Comparison of ENCODE assay signal across 12 mouse cellular contexts in the genomic region with DNA sequence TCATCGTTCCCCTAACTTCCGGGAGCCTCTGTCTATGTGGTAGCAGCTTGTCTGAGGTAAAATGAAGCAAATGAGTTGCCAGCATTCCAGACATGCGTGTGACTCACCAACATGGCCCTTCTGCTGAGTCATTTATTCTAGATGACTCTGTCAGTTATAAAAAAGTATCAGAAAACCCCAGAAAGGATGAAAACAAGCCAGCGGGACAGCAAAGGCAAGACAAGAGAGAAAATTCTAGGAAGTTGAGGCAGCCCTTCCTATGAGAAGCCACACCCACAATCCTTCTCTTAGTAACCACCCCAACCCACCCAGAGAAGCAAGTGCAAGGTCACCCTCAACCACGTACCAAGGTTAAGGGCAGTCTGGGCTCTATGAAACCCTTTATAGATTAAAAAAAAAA. TPM values are rescaled to one million over a fixed set of nuclear protein-coding genes. Genes with fewer than 3 reads are reported as not detected.
DNase-seq lines count a peak whose midpoint lies in the region; ATAC-seq and TF ChIP-seq lines count a peak whose summit lies in the region.
"Had no signal": no experiment of that assay in that cellular context is flagged by ENCODE, and none has a peak within 500 bp of the region (broad histone marks: within the 10 kb centered on the region; RNA-seq: fewer than 3 reads in every experiment).

No protein-coding gene starts in this region.

- H3K36me3 ChIP-seq in forebrain, postnatal 0 days (ENCODE audit: insufficient read depth), result no peaks in the 10 kb centered on the region
- H3K36me3 ChIP-seq in forebrain, embryonic 11.5 days (ENCODE audit: control insufficient read depth, insufficient read depth, low read length), result no peaks in the 10 kb centered on the region
- H3K36me3 ChIP-seq in intestine, postnatal 0 days (ENCODE audit: control insufficient read depth, insufficient read depth), result no peaks in the 10 kb centered on the region

- ATAC-seq in forebrain, postnatal 0 days, result no peak
- ATAC-seq in forebrain, embryonic 11.5 days (replicated peaks; ENCODE audit: low FRiP score), result no peak
- ATAC-seq in intestine, postnatal 0 days, result no peak

- DNase-seq in forebrain, postnatal 0 days, result no peak
- no peak for DNase-seq in forebrain, embryonic 11.5 days (ENCODE audit: low spot score)
- peak; percentile 7 to 9 for DNase-seq in right cerebral cortex, adult 2 months (ENCODE audit: low spot score in 2 of 2)
- DNase-seq in right cerebral cortex, postnatal 4 days, result no peak
- DNase-seq in c-Kit-negative CD71-positive TER-119-positive erythroid progenitor cells, embryonic 14.5 days (ENCODE audit: low read depth, low spot score), result peak; percentile 71
- no peak for DNase-seq in left cerebral cortex, postnatal 36 days (ENCODE audit: low spot score in 2 of 2)
- DNase-seq in gastrocnemius, postnatal 25 days, result no peak
- DNase-seq: gastrocnemius, postnatal 10 days; kidney, adult 18-20 months had no signal

- 0 out of 2 replicates have a peak, but pooled peaks cover 4% of the 10 kb centered on the region for H3K4me1 ChIP-seq in forebrain, postnatal 0 days (ENCODE audit: insufficient read depth)
- H3K4me1 ChIP-seq in forebrain, embryonic 11.5 days (replicated peaks; ENCODE audit: control insufficient read depth, insufficient read depth, low read length), result no peaks in the 10 kb centered on the region
- no peaks in the 10 kb centered on the region for H3K4me1 ChIP-seq in intestine, postnatal 0 days (replicated peaks; ENCODE audit: control insufficient read depth, insufficient read depth, low read length)

- H3K4me3 ChIP-seq in forebrain, postnatal 0 days (ENCODE audit: low read depth, low read length), result no peak overlapping the region
- no peak overlapping the region for H3K4me3 ChIP-seq in forebrain, embryonic 11.5 days (ENCODE audit: low read depth, low read length)
- no peak overlapping the region for H3K4me3 ChIP-seq in intestine, postnatal 0 days (ENCODE audit: low read depth, low read length)

- intact Hi-C loops in left cerebral cortex, postnatal 36 days (cut with DNase I), result no loop called here

- WGBS in forebrain, postnatal 0 days, result 77% methylated on average over 5 of the region's 5 CpGs
- WGBS in forebrain, embryonic 11.5 days, result 87% methylated on average over 5 of the region's 5 CpGs
- WGBS in intestine, postnatal 0 days, result 78% methylated on average over 5 of the region's 5 CpGs

- H3K27me3 ChIP-seq in forebrain, postnatal 0 days (ENCODE audit: insufficient read depth, low read length), result no peaks in the 10 kb centered on the region
- H3K27me3 ChIP-seq in forebrain, embryonic 11.5 days (ENCODE audit: control insufficient read depth, insufficient read depth, low read length), result no peaks in the 10 kb centered on the region
- H3K27me3 ChIP-seq in intestine, postnatal 0 days (replicated peaks; ENCODE audit: control insufficient read depth, insufficient read depth, low read length), result no peaks in the 10 kb centered on the region

- H3K4me2 ChIP-seq in forebrain, postnatal 0 days (ENCODE audit: low read depth), result no peak overlapping the region
- no peak overlapping the region for H3K4me2 ChIP-seq in forebrain, embryonic 11.5 days (ENCODE audit: low read depth, low read length, severe bottlenecking)
- no peak overlapping the region for H3K4me2 ChIP-seq in intestine, postnatal 0 days (replicated peaks; ENCODE audit: low read depth)

- no peak overlapping the region for H3K9ac ChIP-seq in forebrain, postnatal 0 days
- no peak overlapping the region for H3K9ac ChIP-seq in forebrain, embryonic 11.5 days (ENCODE audit: low read length)
- H3K9ac ChIP-seq in intestine, postnatal 0 days (ENCODE audit: low read depth, low read length), result no peak overlapping the region

- no peaks in the 10 kb centered on the region for H3K9me3 ChIP-seq in forebrain, postnatal 0 days (ENCODE audit: low read length)
- no peaks in the 10 kb centered on the region for H3K9me3 ChIP-seq in forebrain, embryonic 11.5 days (ENCODE audit: control insufficient read depth, low read length)
- H3K9me3 ChIP-seq in intestine, postnatal 0 days (ENCODE audit: control insufficient read depth), result no peaks in the 10 kb centered on the region

- H3K27ac ChIP-seq in forebrain, postnatal 0 days (ENCODE audit: low read depth, low read length), result 0 out of 2 replicates have a peak overlapping the region, but pooled peaks have one; percentile 16
- H3K27ac ChIP-seq in forebrain, embryonic 11.5 days (ENCODE audit: low read depth, low read length), result no peak overlapping the region
- no peak overlapping the region for H3K27ac ChIP-seq in intestine, postnatal 0 days (ENCODE audit: low read depth, low read length)

- TF ChIP-seq CTCF in forebrain, postnatal 0 days (IDR thresholded peaks at IDR 0.05; ENCODE audit: low read depth), result no peak
- no peak for TF ChIP-seq CTCF in intestine, postnatal 0 days (IDR thresholded peaks at IDR 0.05; ENCODE audit: low read depth)

RNA-seq across cellular contexts. Expression of a gene that starts 8.7 kb away (rescaled TPM):
- total RNA-seq in forebrain, postnatal 0 days (2014; rRNA removed), result 0.31 and 0.86 TPM in 2 replicates
- 0.29 and 0.53 TPM in 2 replicates for polyA plus RNA-seq in forebrain, postnatal 0 days (2015; fragmentation: Nextera tagmentation; extraction: Ambion mirVana)
- polyA plus RNA-seq in forebrain, embryonic 11.5 days (2014; fragmentation: Nextera tagmentation; extraction: Ambion mirVana), result 0.09 TPM in 1 of 2 replicates, not detected in the other
- total RNA-seq in left cerebral cortex, postnatal 36 days (2021), result under 1 TPM in 1 of 2 experiments, not detected in 1; 0.14 TPM
- polyA plus RNA-seq in intestine, postnatal 0 days (2015; fragmentation: Nextera tagmentation; extraction: Ambion mirVana), result not detected in 2 replicates
- total RNA-seq in gastrocnemius, postnatal 25 days (2021), result not detected
- total RNA-seq: common myeloid progenitor, adult 5-6 weeks; gastrocnemius, postnatal 10 days had no signal
- polyA plus RNA-seq: hindbrain, embryonic 11.5 days had no signal

Comparison
In these comparisons a context has a peak if more than half of its experiments do, and no peak if none do; other contexts are left out.
1. DNase-seq: peak in right cerebral cortex, adult 2 months (2 of 2) and c-Kit-negative CD71-positive TER-119-positive erythroid progenitor cells, embryonic 14.5 days (single experiment); none in forebrain, postnatal 0 days (single experiment), forebrain, embryonic 11.5 days (single experiment), right cerebral cortex, postnatal 4 days (single experiment), left cerebral cortex, postnatal 36 days (0 of 2) and gastrocnemius, postnatal 25 days (single experiment).